Mouse (Mus musculus) forebrain, postnatal 0 days (tissue): ENCODE data around the gene Snx11. TPM values are rescaled to one million over a fixed set of nuclear protein-coding genes. Genes with fewer than 3 reads are reported as not detected.

Source experiments
- ATAC-seq: fragments of 200-750 bp; cut with Nextera tagmentation; 2 replicates; pipeline ENCODE4 v1.8.0; 2017; ENCODE audit warnings: mild to moderate bottlenecking, moderate library complexity
- DNase-seq: peaks from one replicate; pipeline ENCODE4 v3.0.0-alpha.2; 2015
- H3K27ac ChIP-seq: fragments of 300-500 bp; sonication (generic); 2 replicates; pipeline ENCODE4 v1.5.1; 2014; ENCODE audit warnings: low read depth, mild to moderate bottlenecking, antibody characterized with exemption, low read length, moderate library complexity, mixed read lengths
- H3K27me3 ChIP-seq: fragments of 300-500 bp; sonication (generic); 2 replicates; pipeline ENCODE4 v1.6.1; 2014; ENCODE audit warnings: mild to moderate bottlenecking, low read length, mixed read lengths; ENCODE audit not compliant: insufficient read depth
- H3K36me3 ChIP-seq: fragments of 300-500 bp; sonication (generic); 2 replicates; pipeline ENCODE4 v1.6.1; 2014; ENCODE audit warnings: mild to moderate bottlenecking, moderate library complexity; ENCODE audit not compliant: insufficient read depth
- H3K4me1 ChIP-seq: fragments of 300-500 bp; sonication (generic); 2 replicates; pipeline ENCODE4 v1.6.1; 2014; ENCODE audit warnings: antibody characterized with exemption; ENCODE audit not compliant: insufficient read depth
- H3K4me2 ChIP-seq: fragments of 300-500 bp; sonication (generic); 2 replicates; pipeline ENCODE4 v1.6.1; 2014; ENCODE audit warnings: low read depth, mild to moderate bottlenecking, moderate library complexity
- H3K4me3 ChIP-seq: fragments of 300-500 bp; sonication (generic); 2 replicates; pipeline ENCODE4 v1.5.1; 2014; ENCODE audit warnings: low read depth, low read length, mixed read lengths
- H3K9ac ChIP-seq: fragments of 300-500 bp; sonication (generic); 2 replicates; pipeline ENCODE4 v1.6.1; 2014; ENCODE audit warnings: mild to moderate bottlenecking
- H3K9me3 ChIP-seq: fragments of 300-500 bp; sonication (generic); 2 replicates; pipeline ENCODE4 v1.6.1; 2016; ENCODE audit warnings: low read length
- CTCF ChIP-seq: sonication (generic); IDR thresholded peaks from 2 replicates; pipeline ENCODE4 v1.5.1; 2016; ENCODE audit warnings: antibody characterized with exemption, control low read depth, low read depth
- WGBS: fragments of 180-500 bp; shearing (Covaris S2); extraction: QIAGEN DNeasy Blood & Tissue Kit; methylation state at CpG from one replicate; pipeline ENCODE4 v1.1.7; 2014; 5-methylcytosine and 5-hydroxymethylcytosine counted together
- polyA plus RNA-seq: library from polyadenylated mRNA; unstranded; fragments of >200 nt; fragmentation: Nextera tagmentation; extraction: Ambion mirVana; gene quantifications from 2 replicates; pipeline ENCODE4 v1.2.1, GENCODE M21; 2015
- total RNA-seq: library from RNA; depleted of rRNA; stranded (reverse); fragments of >200 nt; gene quantifications from 2 replicates; pipeline ENCODE4 v1.2.3, GENCODE M21; 2014

Gene Snx11
- total and polyA plus RNA-seq, 2 experiments from 2014 or later, result 37.1 to 68.8 TPM

DNA sequence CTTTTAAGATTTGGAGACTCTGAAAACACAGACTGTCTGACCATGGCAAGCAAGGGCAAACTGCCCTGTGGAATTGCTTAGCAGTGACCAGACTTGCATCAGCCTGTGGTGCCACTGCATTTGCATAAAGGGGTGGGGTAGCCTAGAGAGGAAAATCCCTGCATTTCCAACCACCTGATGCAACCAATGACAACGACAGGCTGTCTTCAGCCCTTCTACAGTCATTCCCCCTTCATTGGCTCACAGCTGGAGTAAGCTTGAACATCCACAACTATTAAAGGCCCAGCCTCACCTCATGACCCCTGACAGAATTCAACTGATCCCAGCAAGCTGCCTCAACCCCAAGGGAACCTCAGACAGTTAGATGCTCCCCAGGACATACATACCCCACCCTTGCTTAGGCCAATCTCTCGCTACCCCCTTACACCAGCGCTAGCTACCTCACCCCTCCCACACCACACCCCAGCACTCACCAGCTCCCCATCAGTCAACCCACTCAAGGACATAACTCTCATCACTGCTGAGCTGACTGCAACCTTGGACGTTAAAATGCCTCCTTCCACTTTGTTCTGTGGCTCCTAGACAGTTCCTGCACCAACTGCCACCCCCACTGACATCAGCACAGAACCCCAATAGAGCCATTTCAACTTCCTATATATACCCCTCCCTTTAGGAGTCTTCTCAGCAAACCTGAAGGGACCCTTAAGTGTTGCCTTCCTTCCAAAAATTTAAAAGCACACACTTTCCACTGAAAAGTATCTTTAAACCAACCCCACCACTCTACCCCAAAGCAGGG is 45.5 kb upstream of the Snx11 start:
- Histone ChIP-seq H3K27ac (no peak overlapping the region), H3K9me3 (no peaks in the 10 kb centered on the region), H3K4me1 (peaks cover 15% of the 10 kb centered on the region), H3K4me3 (peak overlapping the region; percentile 48), H3K9ac (peak overlapping the region; percentile 51), H3K4me2 (peak overlapping the region; percentile 90), H3K36me3 (peaks cover 57% of the 10 kb centered on the region), H3K27me3 (no peaks in the 10 kb centered on the region)
- DNase-seq (no peak), ATAC-seq (no peak)
- WGBS, result 44% methylated on average over 4 of the region's 4 CpGs
- no peak for TF ChIP-seq CTCF

GRCm38 (mm10) chr11:96821956-96822355 is 44.6 kb upstream of the Snx11 start:
- H3K27me3 ChIP-seq, result no peaks in the 10 kb centered on the region
- no peak overlapping the region for H3K9ac ChIP-seq
- H3K4me2 ChIP-seq, result no peak overlapping the region
- peaks cover 59% of the 10 kb centered on the region for H3K36me3 ChIP-seq
- H3K4me1 ChIP-seq, result peaks cover 15% of the 10 kb centered on the region
- DNase-seq (no peak), ATAC-seq (no peak)
- H3K4me3 ChIP-seq, result no peak overlapping the region
- 95% methylated on average over 10 of the region's 10 CpGs for WGBS
- no peaks in the 10 kb centered on the region for H3K9me3 ChIP-seq
- no peak for TF ChIP-seq CTCF
- no peak overlapping the region for H3K27ac ChIP-seq

GRCm38 (mm10) chr11:96818128-96818710 is 40.9 kb upstream of the Snx11 start:
- H3K4me2 ChIP-seq, result no peak overlapping the region
- TF ChIP-seq CTCF, result no peak
- ATAC-seq (no peak), DNase-seq (no peak)
- no peak overlapping the region for H3K9ac ChIP-seq
- H3K36me3 ChIP-seq, result peaks cover 70% of the 10 kb centered on the region
- H3K27ac ChIP-seq, result no peak overlapping the region
- no peaks in the 10 kb centered on the region for H3K4me1 ChIP-seq
- no peaks in the 10 kb centered on the region for H3K9me3 ChIP-seq
- 85% methylated on average over 8 of the region's 8 CpGs for WGBS
- no peak overlapping the region for H3K4me3 ChIP-seq
- no peaks in the 10 kb centered on the region for H3K27me3 ChIP-seq

- Histone ChIP-seq H3K4me2 (no peak overlapping the region), H3K27ac (no peak overlapping the region), H3K4me3 (no peak overlapping the region), H3K36me3 (peaks cover 72% of the 10 kb centered on the region), H3K9me3 (no peaks in the 10 kb centered on the region), H3K27me3 (no peaks in the 10 kb centered on the region), H3K4me1 (no peaks in the 10 kb centered on the region), H3K9ac (no peak overlapping the region)
- no peak for DNase-seq
- TF ChIP-seq CTCF, result no peak
- no peak for ATAC-seq
- WGBS, result 61% methylated on average over 5 of the region's 5 CpGs
Measured at GRCm38 (mm10) chr11:96816979-96817378, 39.6 kb upstream of the Snx11 start.

- H3K36me3 ChIP-seq, result peaks cover 71% of the 10 kb centered on the region
- no peak for TF ChIP-seq CTCF
- no peak overlapping the region for H3K9ac ChIP-seq
- H3K4me3 ChIP-seq, result no peak overlapping the region
- H3K4me1 ChIP-seq, result no peaks in the 10 kb centered on the region
- no peaks in the 10 kb centered on the region for H3K9me3 ChIP-seq
- no peak overlapping the region for H3K4me2 ChIP-seq
- DNase-seq, result no peak
- H3K27ac ChIP-seq, result no peak overlapping the region
- 92% methylated on average over 1 of the region's 1 CpGs for WGBS
- no peak for ATAC-seq
- no peaks in the 10 kb centered on the region for H3K27me3 ChIP-seq
Measured at GRCm38 (mm10) chr11:96816494-96816893, 39.1 kb upstream of the Snx11 start.

DNA sequence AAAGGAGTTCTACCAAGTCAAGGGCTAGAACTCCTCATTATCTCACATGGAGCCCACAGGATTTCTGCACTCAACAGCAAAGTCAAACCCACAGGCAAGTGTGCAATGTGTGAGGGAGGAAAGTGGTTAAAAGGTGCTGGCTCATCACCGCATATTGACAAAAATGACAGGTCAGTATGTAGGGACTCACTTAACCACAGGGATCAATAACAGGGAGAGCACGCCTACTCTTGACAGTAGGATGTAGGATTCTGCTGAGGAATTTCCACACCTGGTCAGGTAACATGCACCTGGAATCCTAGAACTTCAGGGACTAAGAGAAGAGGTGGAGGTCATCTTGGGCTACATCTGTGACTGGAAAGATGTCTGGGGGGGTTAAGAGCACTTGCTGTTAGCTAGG is 38.5 kb upstream of the Snx11 start:
- no peak for DNase-seq
- no peak for TF ChIP-seq CTCF
- no peak overlapping the region for H3K4me3 ChIP-seq
- no peak overlapping the region for H3K27ac ChIP-seq
- no peak for ATAC-seq
- H3K9me3 ChIP-seq, result no peaks in the 10 kb centered on the region
- 96% methylated on average over 2 of the region's 2 CpGs for WGBS
- H3K36me3 ChIP-seq, result peaks cover 65% of the 10 kb centered on the region
- H3K9ac ChIP-seq, result no peak overlapping the region
- no peak overlapping the region for H3K4me2 ChIP-seq
- no peaks in the 10 kb centered on the region for H3K27me3 ChIP-seq
- H3K4me1 ChIP-seq, result no peaks in the 10 kb centered on the region

DNA sequence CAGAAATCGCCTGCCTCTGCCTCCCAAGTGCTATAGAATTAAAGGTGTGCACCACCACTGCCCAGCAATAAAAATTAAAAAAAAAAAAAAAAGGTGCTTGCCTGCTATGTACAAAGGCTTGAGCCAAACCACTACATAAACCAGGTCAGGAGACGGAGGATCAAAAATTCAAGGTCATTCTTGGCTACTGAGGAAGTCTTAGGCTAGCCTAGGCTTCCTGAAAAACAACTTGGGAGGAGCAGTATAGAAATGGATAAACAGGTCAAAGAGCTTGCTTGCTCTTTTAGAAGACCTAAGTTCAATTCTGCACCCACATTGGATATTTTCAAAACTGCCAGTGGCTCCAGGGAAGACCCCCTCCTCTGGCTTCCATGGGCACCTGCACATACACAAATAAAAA is 37.1 kb upstream of the Snx11 start:
- H3K9me3 ChIP-seq, result no peaks in the 10 kb centered on the region
- no peak overlapping the region for H3K4me2 ChIP-seq
- 87% methylated on average over 2 of the region's 2 CpGs for WGBS
- TF ChIP-seq CTCF, result no peak
- H3K4me1 ChIP-seq, result no peaks in the 10 kb centered on the region
- no peak for ATAC-seq
- H3K27ac ChIP-seq, result no peak overlapping the region
- no peak for DNase-seq
- H3K9ac ChIP-seq, result no peak overlapping the region
- peaks cover 55% of the 10 kb centered on the region for H3K36me3 ChIP-seq
- H3K4me3 ChIP-seq, result no peak overlapping the region
- no peaks in the 10 kb centered on the region for H3K27me3 ChIP-seq
